Mouse (Mus musculus) ES-Bruce4 (cell line): ENCODE measurements around the gene Fam76b.

Experiments used
- CTCF ChIP-seq: IDR thresholded peaks from one replicate; pipeline ENCODE4 v1.8.1; 2011; ENCODE audit warnings: low read depth, low read length
- EP300 ChIP-seq: IDR thresholded peaks from 2 replicates; pipeline ENCODE4 v1.6.1; 2011; ENCODE audit warnings: low read depth, low read length; ENCODE audit not compliant: insufficient read depth
- POLR2A ChIP-seq: IDR thresholded peaks from one replicate; pipeline ENCODE4 v1.8.1; 2011; ENCODE audit warnings: low read length; ENCODE audit not compliant: insufficient read depth

GRCm38 (mm10) chr9:13894491-13894890, 67.0 kb downstream of the Fam76b start:
- no peak for TF ChIP-seq CTCF
- TF ChIP-seq POLR2A: no peak
- TF ChIP-seq EP300: no peak
